Mouse (Mus musculus): ENCODE data around the gene Herpud2. TPM values are rescaled to one million over a fixed set of nuclear protein-coding genes. Genes with fewer than 3 reads are reported as not detected.

The Herpud2 gene
- 30.7 and 32.9 TPM in 2 replicates for polyA plus RNA-seq (2012)

GRCm38 (mm10) chr9:25151611-25152241 is at the start of gene Herpud2:
TSS of gene Herpud2 (minus strand) at chr9:25151820.

GRCm38 (mm10) chr9:25089122-25089521 is 62.5 kb downstream of the Herpud2 start, which contains the start of gene Gm10181:
TSS of gene Gm10181 (plus strand) at chr9:25089422.

Other genes with a start within 250 kb of the Herpud2 start
- gene Gm10181, start 62.4 kb downstream of the Herpud2 start, polyA plus RNA-seq (2012) = not detected in 2 replicates
- gene Sept7, start 100.6 kb upstream of the Herpud2 start, polyA plus RNA-seq (2012) = 7.8 and 10.6 TPM in 2 replicates

Measured in megakaryocyte-erythroid progenitor cell, adult 5 weeks (primary cell).